Mouse (Mus musculus) cerebellum, adult 18-20 months (tissue): ENCODE data around the gene BC034090.

Experiments used
- DNase-seq, 2 experiments: peaks; one replicate each; pipeline ENCODE4 v3.0.0; 2021

Gene BC034090

GRCm38 (mm10) chr1:155241701-155242487 lies 2.4 kb downstream of the BC034090 start:
- DNase-seq: no peak

- no peak for DNase-seq
These were observed 4.1 kb downstream of the BC034090 start for GRCm38 (mm10) chr1:155239962-155240717.

GRCm38 (mm10) chr1:155239169-155239568 lies 5.1 kb downstream of the BC034090 start:
- no peak for DNase-seq

GRCm38 (mm10) chr1:155238126-155238525 lies 6.1 kb downstream of the BC034090 start:
- DNase-seq: no peak

- DNase-seq: no peak
These were observed 6.9 kb downstream of the BC034090 start for GRCm38 (mm10) chr1:155237390-155237789.

- no peak for DNase-seq
These were observed 7.8 kb downstream of the BC034090 start for GRCm38 (mm10) chr1:155236306-155237024.

- no peak for DNase-seq
These were observed 8.6 kb downstream of the BC034090 start for GRCm38 (mm10) chr1:155235641-155236040.

GRCm38 (mm10) chr1:155233931-155234607 lies 10.2 kb downstream of the BC034090 start:
- DNase-seq: peak; percentile 53 to 58

- no peak for DNase-seq
These were observed 10.9 kb downstream of the BC034090 start for GRCm38 (mm10) chr1:155233378-155233777.

GRCm38 (mm10) chr1:155232786-155233185 lies 11.5 kb downstream of the BC034090 start:
- DNase-seq: peak; percentile 63 to 65

- DNase-seq: no peak
These were observed 11.9 kb downstream of the BC034090 start for GRCm38 (mm10) chr1:155232385-155232784.

- peak in 1 of 2 experiments; percentile 51 for DNase-seq
These were observed 14.5 kb downstream of the BC034090 start for GRCm38 (mm10) chr1:155229464-155230411.

GRCm38 (mm10) chr1:155223849-155224554 lies 20.2 kb downstream of the BC034090 start:
- peak; percentile 85 to 88 for DNase-seq

GRCm38 (mm10) chr1:155223036-155223435 lies 21.2 kb downstream of the BC034090 start:
- DNase-seq: no peak

GRCm38 (mm10) chr1:155222101-155222669 lies 22.1 kb downstream of the BC034090 start:
- peak; percentile 53 for DNase-seq

- DNase-seq: no peak
These were observed 25.3 kb downstream of the BC034090 start for GRCm38 (mm10) chr1:155218924-155219323.

- peak; percentile 67 to 73 for DNase-seq
These were observed 26.2 kb downstream of the BC034090 start for GRCm38 (mm10) chr1:155217865-155218541.

GRCm38 (mm10) chr1:155216844-155217243 lies 27.4 kb downstream of the BC034090 start:
- DNase-seq: no peak

- no peak for DNase-seq
These were observed 27.9 kb downstream of the BC034090 start for GRCm38 (mm10) chr1:155216313-155216712.
